Mouse (Mus musculus): ENCODE measurements around the gene Cox10. TPM values are rescaled to one million over a fixed set of nuclear protein-coding genes. Genes with fewer than 3 reads are reported as not detected.

Cox10 gene
- total and polyA plus RNA-seq, 2 experiments from 2014 or later: 20.9 to 33.0 TPM

- Histone ChIP-seq H3K9ac (replicated peaks; ENCODE audit: low read length) (no peak overlapping the region), H3K4me1 (ENCODE audit: insufficient read depth, low read length) (no peaks in the 10 kb centered on the region), H3K27ac (no peak overlapping the region), H3K27me3 (ENCODE audit: insufficient read depth, low read length) (no peaks in the 10 kb centered on the region), H3K4me2 (ENCODE audit: low read depth, low read length) (no peak overlapping the region), H3K4me3 (ENCODE audit: low read length) (no peak overlapping the region), H3K36me3 (ENCODE audit: insufficient read depth, low read length) (no peaks in the 10 kb centered on the region), H3K9me3 (ENCODE audit: low read length) (no peaks in the 10 kb centered on the region)
- ATAC-seq (no peak), DNase-seq (ENCODE audit: low spot score) (no peak)
- no peak for TF ChIP-seq CTCF (IDR thresholded peaks at IDR 0.05; ENCODE audit: low read depth)
- 81% methylated on average over 4 of the region's 4 CpGs for WGBS
These were observed 75.1 kb downstream of the Cox10 start for GRCm38 (mm10) chr11:64004152-64004551.

GRCm38 (mm10) chr11:64003484-64003883 is 75.8 kb downstream of the Cox10 start:
- Histone ChIP-seq H3K9me3 (ENCODE audit: low read length) (no peaks in the 10 kb centered on the region), H3K4me2 (ENCODE audit: low read depth, low read length) (no peak overlapping the region), H3K27ac (no peak overlapping the region), H3K4me1 (ENCODE audit: insufficient read depth, low read length) (no peaks in the 10 kb centered on the region), H3K36me3 (ENCODE audit: insufficient read depth, low read length) (no peaks in the 10 kb centered on the region), H3K27me3 (ENCODE audit: insufficient read depth, low read length) (no peaks in the 10 kb centered on the region), H3K4me3 (ENCODE audit: low read length) (no peak overlapping the region), H3K9ac (replicated peaks; ENCODE audit: low read length) (no peak overlapping the region)
- WGBS: 65% methylated on average over 3 of the region's 3 CpGs
- no peak for DNase-seq (ENCODE audit: low spot score)
- ATAC-seq: no peak
- no peak for TF ChIP-seq CTCF (IDR thresholded peaks at IDR 0.05; ENCODE audit: low read depth)

GRCm38 (mm10) chr11:64002629-64003028 is 76.6 kb downstream of the Cox10 start:
- no peaks in the 10 kb centered on the region for H3K36me3 ChIP-seq (ENCODE audit: insufficient read depth, low read length)
- no peak overlapping the region for H3K27ac ChIP-seq
- no peak overlapping the region for H3K4me2 ChIP-seq (ENCODE audit: low read depth, low read length)
- no peaks in the 10 kb centered on the region for H3K4me1 ChIP-seq (ENCODE audit: insufficient read depth, low read length)
- no peak overlapping the region for H3K4me3 ChIP-seq (ENCODE audit: low read length)
- no peaks in the 10 kb centered on the region for H3K9me3 ChIP-seq (ENCODE audit: low read length)
- no peaks in the 10 kb centered on the region for H3K27me3 ChIP-seq (ENCODE audit: insufficient read depth, low read length)
- no peak overlapping the region for H3K9ac ChIP-seq (replicated peaks; ENCODE audit: low read length)
- no peak for TF ChIP-seq CTCF (IDR thresholded peaks at IDR 0.05; ENCODE audit: low read depth)
- whole genome bisulfite sequencing: 84% methylated on average over 2 of the region's 2 CpGs
- DNase-seq (ENCODE audit: low spot score): no peak
- ATAC-seq: no peak

- no peak for DNase-seq (ENCODE audit: low spot score)
- Histone ChIP-seq H3K4me3 (ENCODE audit: low read length) (no peak overlapping the region), H3K36me3 (ENCODE audit: insufficient read depth, low read length) (no peaks in the 10 kb centered on the region), H3K9me3 (ENCODE audit: low read length) (no peaks in the 10 kb centered on the region), H3K4me1 (ENCODE audit: insufficient read depth, low read length) (no peaks in the 10 kb centered on the region), H3K27me3 (ENCODE audit: insufficient read depth, low read length) (no peaks in the 10 kb centered on the region), H3K4me2 (ENCODE audit: low read depth, low read length) (no peak overlapping the region), H3K9ac (replicated peaks; ENCODE audit: low read length) (no peak overlapping the region), H3K27ac (no peak overlapping the region)
- TF ChIP-seq CTCF (IDR thresholded peaks at IDR 0.05; ENCODE audit: low read depth): no peak
- no peak for ATAC-seq
- 85% methylated on average over 2 of the region's 2 CpGs for WGBS
These were observed 78.2 kb downstream of the Cox10 start for GRCm38 (mm10) chr11:64001111-64001510.

- DNase-seq (ENCODE audit: low spot score) (no peak), ATAC-seq (no peak)
- Histone ChIP-seq H3K36me3 (ENCODE audit: insufficient read depth, low read length) (no peaks in the 10 kb centered on the region), H3K9me3 (ENCODE audit: low read length) (no peaks in the 10 kb centered on the region), H3K27me3 (ENCODE audit: insufficient read depth, low read length) (no peaks in the 10 kb centered on the region), H3K4me2 (ENCODE audit: low read depth, low read length) (no peak overlapping the region), H3K4me3 (ENCODE audit: low read length) (no peak overlapping the region), H3K27ac (no peak overlapping the region), H3K9ac (replicated peaks; ENCODE audit: low read length) (no peak overlapping the region), H3K4me1 (ENCODE audit: insufficient read depth, low read length) (no peaks in the 10 kb centered on the region)
- 72% methylated on average over 5 of the region's 5 CpGs for WGBS
- no peak for TF ChIP-seq CTCF (IDR thresholded peaks at IDR 0.05; ENCODE audit: low read depth)
These were observed 79.0 kb downstream of the Cox10 start for GRCm38 (mm10) chr11:64000200-64000794.

GRCm38 (mm10) chr11:63999431-63999830 is 79.8 kb downstream of the Cox10 start:
- H3K27me3 ChIP-seq (ENCODE audit: insufficient read depth, low read length): no peaks in the 10 kb centered on the region
- WGBS: 77% methylated on average over 6 of the region's 6 CpGs
- H3K4me2 ChIP-seq (ENCODE audit: low read depth, low read length): no peak overlapping the region
- H3K9me3 ChIP-seq (ENCODE audit: low read length): no peaks in the 10 kb centered on the region
- no peak overlapping the region for H3K4me3 ChIP-seq (ENCODE audit: low read length)
- no peak overlapping the region for H3K9ac ChIP-seq (replicated peaks; ENCODE audit: low read length)
- no peak for DNase-seq (ENCODE audit: low spot score)
- no peaks in the 10 kb centered on the region for H3K4me1 ChIP-seq (ENCODE audit: insufficient read depth, low read length)
- ATAC-seq: no peak
- no peaks in the 10 kb centered on the region for H3K36me3 ChIP-seq (ENCODE audit: insufficient read depth, low read length)
- H3K27ac ChIP-seq: no peak overlapping the region
- no peak for TF ChIP-seq CTCF (IDR thresholded peaks at IDR 0.05; ENCODE audit: low read depth)

GRCm38 (mm10) chr11:63991958-63992357 is 87.3 kb downstream of the Cox10 start:
- Histone ChIP-seq H3K9ac (replicated peaks; ENCODE audit: low read length) (no peak overlapping the region), H3K9me3 (ENCODE audit: low read length) (no peaks in the 10 kb centered on the region), H3K36me3 (ENCODE audit: insufficient read depth, low read length) (no peaks in the 10 kb centered on the region; the same call in 1 of the 2 replicates), H3K4me2 (ENCODE audit: low read depth, low read length) (no peak overlapping the region), H3K4me1 (ENCODE audit: insufficient read depth, low read length) (no peaks in the 10 kb centered on the region), H3K27me3 (ENCODE audit: insufficient read depth, low read length) (no peaks in the 10 kb centered on the region), H3K4me3 (ENCODE audit: low read length) (no peak overlapping the region), H3K27ac (no peak overlapping the region)
- WGBS: 58% methylated on average over 8 of the region's 8 CpGs
- no peak for TF ChIP-seq CTCF (IDR thresholded peaks at IDR 0.05; ENCODE audit: low read depth)
- DNase-seq (ENCODE audit: low spot score) (no peak), ATAC-seq (no peak)
